Mouse (Mus musculus): ENCODE data around the gene Mrps15. TPM values are rescaled to one million over a fixed set of nuclear protein-coding genes. Genes with fewer than 3 reads are reported as not detected.

The Mrps15 gene
- total RNA-seq (2022), result 10 to 100 TPM; 66.9 to 90.0 (median 81.3) TPM

DNA sequence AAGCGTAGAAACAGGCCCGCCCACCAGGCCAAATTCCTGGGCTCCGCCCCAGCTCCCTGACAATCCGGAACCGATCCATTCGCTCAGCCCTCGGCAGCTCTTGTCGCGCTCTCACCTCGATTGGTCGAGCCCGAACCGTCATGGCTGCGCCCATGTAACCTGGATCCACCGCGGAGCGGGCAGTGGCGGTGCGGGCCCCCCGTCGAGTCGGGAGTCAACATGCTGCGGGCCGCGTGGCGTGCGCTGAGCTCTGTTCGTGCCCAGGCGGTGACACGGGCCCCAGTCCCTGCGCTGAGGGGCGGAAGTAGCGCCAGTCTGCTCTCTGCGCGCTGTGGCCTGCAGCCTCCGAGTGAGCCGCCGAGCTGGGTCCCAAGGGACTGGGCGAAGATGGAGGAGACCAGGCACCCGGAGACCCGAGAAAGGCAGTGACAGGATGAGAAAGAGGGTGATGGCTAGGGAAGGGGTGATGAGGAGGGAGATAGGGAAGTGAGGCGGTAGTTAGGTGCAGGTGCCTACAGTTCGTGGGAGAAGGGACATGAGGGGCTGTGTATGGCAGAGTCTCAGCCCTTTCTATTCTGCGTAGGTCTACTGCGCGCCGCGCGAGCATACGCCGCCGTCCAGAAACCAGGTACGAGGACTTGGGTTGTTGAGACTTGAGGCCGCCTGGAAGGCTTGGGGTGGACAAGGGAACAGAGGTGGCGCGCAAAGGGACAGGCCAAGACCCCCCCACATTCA is at the start of gene Mrps15:
Mrps15 (plus strand) TSS at position 75 of the 735 bp plus-strand sequence.
- DNase-seq (ENCODE audit: low spot score), result peak; percentile 84

DNA sequence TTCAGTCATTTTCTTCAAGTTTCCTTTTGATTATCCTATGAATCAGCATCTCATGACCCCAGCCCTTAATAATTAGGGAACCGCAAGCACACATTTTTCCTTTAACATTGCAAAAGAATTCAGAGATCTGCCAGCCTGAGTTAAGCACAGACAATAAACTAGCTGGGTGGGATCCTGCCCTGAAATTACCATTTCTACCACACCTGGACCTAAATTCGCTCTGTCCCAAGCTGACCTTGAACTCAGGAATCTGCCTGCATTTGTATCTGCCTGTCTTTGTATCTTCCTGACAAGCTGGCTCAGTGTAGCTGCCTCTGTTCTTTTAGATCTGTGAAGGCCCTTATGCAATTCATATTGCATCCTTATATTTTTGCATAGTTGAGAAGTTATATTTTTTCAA is 48.9 kb upstream of the Mrps15 start:
- no peak for DNase-seq (ENCODE audit: low spot score)

DNA sequence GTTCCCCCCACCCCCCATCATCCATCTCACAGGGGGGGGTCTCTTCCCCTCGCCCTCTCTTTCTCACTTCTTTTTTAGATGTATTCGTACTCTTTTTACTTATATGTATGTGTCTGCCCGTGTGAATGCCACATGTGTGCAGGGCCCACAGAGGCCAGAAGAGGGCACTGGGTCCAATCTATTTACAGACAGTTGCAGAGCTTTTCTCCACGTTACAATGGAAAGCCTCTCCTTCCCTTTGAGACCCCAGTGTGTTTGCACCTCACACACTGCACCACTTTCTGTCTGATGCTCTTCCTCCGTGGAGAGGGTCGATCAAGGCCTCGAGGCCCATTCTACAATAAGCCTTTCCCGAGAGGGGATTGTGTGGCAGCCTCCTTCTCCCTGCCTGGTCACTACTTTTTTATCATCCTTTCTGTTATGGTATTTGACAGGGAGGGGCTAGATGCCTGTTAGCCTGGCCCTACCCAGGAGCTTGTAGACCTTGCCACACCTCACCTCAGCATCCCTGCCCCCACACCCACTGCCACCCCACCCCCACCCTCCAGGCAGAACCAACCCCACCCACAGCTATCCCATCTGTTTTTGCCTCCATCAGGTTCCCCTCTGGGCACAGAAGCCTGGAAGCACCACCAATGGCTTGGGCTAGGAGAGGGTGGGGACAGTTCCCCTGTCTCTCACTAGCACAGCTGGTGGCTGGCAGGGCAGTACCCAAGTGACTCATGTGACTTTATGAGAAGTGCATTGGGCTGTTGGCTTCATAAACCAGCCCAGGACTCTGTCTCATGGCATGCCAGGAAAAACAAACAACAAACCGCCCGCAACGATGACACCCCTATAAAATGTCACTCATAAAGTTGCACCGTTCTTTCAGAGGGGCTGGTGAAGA is 45.2 kb upstream of the Mrps15 start:
- DNase-seq (ENCODE audit: low spot score), result no peak

DNA sequence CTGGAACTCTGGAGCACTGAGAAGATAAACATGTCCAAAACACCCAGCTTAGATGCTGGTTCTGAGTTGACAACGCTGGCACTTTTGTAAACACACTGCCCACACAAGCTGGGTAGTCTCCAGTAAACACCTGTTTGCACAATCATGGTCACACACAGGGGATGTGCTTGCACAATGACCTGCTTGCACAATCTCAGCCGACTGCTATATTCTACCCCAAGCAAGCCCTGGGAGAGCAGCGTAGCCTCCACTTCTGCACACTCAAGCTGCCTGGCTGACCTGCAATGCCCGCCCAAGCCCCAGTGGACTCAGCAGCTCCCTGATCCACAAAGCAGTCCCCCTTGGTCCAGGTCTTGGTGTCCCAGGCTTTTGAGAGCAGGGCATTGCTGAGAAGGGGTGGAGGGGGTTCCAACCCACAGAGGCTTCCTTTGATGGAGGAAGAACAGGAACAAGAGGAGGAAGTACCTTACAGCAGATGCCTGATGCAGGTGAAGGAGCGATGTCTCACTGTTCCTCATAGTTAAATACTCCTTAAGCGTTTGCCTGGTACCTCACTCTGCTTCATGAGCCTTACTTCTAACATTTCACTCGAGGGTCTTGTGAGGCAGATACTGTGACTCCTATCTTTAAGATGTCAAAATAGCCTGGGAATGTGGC is 28.9 kb upstream of the Mrps15 start:
- DNase-seq (ENCODE audit: low spot score), result no peak

DNA sequence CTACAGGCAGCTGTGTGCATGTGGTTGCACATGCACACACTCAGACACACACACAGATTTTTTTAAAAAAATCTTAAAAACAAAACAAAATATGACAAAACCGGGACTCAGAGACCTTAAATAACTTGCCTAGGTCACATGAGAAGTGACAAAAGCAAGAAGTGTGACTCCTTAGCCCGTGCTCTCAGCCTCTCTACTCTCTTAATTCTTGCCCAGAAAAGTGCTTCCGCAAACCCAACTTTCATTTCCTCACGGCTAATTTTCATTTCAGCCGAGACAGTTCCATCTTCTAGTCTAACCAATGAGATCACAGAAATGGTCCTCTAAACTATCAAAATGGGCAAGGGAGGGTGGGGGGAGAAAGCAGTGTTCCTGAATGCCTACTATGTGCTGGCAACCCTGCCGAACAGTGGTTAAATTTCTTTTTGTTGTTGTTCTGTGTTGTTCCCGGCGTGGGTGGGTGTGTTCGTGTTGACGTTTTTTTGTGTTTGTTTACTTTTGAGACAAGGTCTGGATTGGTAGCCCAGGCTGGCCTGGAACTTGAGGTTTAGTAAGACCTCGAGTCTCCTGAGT is 27.7 kb upstream of the Mrps15 start:
- DNase-seq (ENCODE audit: low spot score), result peak; percentile 22

DNA sequence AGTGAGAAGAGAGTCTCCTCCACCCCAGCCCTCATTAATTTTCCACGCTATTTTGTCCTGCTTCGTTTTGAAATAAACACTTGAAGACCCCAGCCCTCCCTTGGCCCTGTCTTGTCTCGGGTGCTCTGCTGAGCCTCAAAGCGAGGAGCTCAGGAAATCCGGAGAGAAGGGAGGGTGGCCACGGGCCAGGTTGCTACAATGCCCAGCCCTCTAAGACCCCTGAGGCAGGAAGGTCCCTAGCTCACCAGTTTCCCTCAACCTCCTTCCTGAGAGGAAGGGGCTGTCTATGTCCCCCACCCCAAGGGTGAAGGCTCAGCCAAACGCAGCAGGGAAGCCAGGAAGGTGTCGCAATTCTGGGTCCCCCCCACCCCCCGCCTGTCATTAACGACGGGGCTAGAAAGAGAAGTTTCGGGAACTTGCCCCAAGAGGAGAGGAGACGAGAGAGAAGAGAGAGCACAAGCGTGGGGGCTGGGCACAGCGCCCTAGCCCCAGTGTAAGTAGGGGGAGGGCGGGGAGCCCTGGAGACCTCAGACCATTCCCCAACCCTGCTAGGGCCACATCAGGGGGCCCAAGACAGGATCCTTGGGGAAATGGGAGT is 22.3 kb upstream of the Mrps15 start, which contains the start of gene Csf3r:
Csf3r (plus strand) TSS at position 248 of the 598 bp plus-strand sequence.
- DNase-seq (ENCODE audit: low spot score), result no peak

DNA sequence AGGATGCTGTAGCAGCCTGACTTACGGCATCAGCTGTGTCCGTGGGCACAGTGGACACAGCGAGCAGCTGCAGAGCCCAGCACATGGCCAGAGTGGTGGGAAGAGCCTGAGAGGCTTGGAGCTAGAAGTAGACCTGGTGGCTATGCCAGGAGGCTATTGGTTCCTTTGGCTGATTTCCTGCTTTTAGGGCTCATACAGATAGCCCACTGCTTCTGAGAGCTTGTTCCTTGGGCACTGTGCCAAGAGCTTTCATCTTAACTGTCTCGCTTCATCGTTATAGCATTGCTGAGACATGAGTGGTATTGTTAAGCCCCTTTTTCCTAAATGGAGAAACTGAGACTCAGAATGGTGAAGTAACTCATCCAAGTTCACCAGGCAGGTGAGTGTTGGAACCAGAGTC is 20.9 kb upstream of the Mrps15 start:
- no peak for DNase-seq (ENCODE audit: low spot score)

DNA sequence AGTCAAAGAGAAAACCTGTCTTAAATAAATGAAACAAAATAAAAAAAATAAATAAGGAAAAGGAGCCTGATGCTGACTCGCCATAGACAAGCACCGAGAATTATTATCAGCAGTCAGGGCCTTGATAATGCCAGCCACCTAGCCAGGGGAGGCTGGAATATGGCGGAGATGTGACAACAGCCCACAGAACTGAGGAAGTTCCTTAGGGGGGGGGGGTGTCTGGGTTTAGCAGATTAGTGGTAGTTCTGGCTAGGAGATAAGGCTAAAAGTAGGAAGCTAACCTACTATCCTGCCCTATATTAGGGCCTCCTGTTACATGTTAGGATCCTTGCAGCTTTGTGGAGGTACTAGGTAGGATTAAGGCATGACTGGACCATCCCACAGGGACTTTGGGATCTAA is 18.7 kb upstream of the Mrps15 start:
- DNase-seq (ENCODE audit: low spot score), result no peak

DNA sequence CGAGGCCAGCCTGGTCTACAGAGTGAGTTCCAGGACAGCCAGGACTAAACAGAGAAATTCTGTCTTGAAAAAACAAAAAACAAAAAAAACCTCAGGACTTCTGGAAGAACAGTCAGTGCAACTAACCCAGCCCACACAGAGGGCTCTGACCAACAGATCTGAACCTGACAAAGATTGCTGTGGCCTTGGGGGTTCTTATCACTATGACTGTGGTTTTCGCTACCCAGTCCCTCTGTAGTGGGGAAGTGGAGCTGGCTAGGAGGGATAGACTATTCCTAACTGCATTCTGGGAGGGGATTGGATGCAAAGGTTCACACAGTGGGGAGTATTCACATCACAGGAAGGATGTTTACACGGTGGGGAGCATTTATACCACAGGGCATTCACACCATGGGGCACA is 17.7 kb upstream of the Mrps15 start:
- no peak for DNase-seq (ENCODE audit: low spot score)

DNA sequence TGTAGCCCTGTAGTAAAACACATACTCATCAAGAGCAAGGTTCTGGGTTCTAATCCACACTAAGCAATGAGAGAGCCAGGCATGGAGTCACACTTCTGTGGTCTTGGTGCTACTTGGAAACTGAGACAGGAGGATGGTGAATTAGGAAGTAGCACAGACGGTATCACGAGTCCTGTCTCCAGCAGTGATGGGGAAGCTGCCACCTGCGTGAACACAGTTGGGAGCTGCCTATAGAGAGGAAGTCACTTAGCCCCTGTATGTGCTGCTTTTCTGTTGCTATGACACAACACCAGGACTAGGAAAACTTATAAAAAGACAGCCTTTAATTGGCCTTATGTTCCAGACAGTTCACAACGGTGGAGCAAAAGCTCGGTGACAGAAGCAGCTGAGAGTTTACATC is 16.0 kb upstream of the Mrps15 start:
- DNase-seq (ENCODE audit: low spot score), result no peak

DNA sequence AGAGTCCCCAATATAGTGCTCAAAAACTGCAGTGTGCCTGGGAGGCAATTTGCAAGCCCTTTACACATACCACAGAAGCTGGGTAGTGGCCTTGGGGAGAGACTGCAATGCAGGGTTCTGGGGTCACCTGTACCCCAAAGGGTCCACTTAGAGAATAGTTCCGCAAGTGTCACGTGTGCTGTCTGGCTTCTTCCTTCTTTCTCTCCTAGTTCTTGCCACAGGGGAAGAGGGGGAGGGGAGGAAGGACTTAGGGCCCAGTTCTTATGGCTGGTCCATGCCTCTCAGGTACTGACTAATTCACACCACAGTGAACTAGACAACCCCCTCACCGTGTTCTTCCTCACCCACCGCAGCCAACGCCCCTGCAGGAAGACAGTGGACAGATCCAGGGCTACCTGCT is 11.3 kb upstream of the Mrps15 start:
- DNase-seq (ENCODE audit: low spot score), result no peak

DNA sequence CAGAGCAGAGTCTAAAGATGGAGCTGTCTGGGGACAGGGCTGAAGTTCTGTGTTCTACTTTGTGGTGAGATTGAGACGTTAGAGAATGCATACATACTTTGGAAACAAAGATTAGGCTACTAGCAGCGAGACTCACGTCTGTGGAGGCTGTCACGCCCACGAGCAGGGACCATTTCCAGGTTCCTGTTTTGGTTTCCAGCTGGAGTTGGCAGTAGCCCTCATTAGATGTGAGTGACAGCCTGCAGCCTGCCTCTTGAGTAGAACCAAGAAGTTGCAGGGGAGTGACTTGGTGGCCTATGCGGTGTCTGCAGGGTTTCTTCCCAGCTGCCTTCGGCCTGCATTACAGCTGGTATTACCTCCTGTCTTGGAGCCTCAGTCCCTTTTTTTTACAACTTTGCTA is 4.9 kb downstream of the Mrps15 start:
- DNase-seq (ENCODE audit: low spot score), result peak; percentile 10

DNA sequence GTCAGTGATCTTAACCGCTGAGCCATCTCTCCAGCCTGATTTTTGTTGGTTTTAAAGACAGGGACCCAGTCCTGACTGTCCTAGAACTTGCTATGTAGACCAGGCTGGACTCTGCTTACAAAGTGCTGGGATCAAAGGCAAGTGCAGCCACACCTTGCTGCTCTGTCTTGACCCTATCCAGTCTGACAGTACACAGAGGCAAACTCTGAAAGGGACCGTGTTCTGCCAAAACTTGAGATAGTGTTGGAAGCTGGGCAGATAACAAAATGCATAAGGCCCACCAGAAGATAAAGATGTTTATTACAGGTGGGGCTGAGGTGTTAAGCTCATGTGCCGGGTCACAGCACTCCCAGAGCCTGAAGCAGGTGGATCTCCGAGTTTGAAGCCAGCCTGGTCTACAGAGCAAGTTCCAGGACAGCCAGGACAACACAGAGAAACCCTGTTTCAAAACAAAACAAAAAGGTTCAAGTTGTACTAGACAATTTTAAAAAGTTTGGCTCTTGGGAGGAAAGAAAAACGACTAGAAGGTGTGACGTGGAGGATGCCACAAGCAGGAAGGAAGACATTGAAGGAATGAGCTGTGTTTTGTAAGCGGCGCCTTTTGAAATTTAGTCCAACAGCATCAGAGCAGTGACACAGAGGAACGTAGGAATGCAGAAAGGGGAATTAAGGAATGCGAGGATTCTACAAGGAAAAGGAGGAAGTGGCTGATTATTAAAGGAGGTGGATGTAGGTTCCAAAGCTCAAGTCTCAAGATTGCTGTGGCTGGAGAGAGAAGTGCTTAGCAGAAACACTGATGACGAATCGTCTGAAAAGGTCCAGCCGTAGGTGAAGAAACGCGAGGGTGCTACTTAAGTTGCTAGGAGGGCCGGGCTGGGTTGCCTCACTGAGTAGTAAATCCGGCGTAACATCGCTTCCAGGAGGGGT is 10.7 kb downstream of the Mrps15 start:
- DNase-seq (ENCODE audit: low spot score), result no peak

DNA sequence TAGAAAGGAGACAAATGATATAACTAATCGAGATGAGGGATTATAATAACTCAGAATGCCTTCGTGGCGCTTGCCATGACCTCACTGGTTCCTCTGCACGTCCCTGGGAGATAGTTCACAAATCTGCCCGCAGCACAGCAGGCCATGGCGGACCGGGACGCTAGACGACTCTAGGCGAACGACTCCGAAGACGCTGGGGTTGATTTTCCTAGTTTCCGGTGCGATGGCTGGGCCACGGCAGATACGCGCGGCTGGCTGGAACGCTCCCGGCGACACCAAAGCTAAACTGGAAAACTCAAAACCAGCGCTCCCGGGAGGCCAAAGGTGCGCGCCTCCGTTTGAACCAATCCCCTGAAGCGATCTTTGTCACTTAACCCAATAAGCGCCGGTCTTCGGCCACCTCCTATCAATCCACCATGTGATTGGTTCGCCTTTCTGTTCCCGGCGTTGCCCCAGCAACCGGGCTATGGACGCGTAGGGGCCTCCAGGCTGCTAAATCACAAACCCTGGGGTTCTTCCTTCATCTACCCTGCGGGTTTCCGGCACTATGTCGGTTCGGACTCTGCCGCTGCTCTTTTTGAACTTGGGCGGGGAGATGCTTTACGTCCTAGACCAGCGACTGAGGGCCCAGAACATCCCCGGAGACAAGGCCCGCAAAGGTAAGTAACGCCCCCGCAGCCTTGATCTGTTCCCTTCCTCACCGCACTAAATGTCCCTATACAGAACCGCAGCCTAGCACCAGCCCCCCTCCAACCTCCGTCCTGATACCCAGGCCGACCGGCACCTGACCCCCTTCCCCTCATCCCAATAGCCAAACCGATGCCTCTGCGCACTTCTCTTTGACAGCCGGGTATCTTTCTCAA is 11.6 kb downstream of the Mrps15 start, which contains the start of gene Oscp1:
Oscp1 (plus strand) TSS at position 432 of the 863 bp plus-strand sequence.
- peak; percentile 91 for DNase-seq (ENCODE audit: low spot score)

DNA sequence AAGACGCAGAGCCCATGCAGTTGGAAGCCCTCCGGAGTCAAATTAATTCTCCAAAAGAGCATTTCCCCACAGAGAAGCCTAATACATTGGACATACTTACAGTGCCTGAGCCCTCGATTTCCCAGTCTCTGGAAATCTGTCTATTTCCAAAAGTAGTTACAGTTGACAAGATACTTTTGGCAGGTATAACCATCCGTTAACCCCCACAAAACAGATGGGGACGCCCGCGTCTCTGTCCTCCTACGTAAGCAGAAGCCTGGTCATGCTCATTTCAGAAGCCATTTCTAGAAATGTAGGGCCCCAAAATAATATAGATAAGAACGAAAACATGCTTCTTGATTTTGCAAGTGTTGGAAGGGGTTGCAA is 12.3 kb downstream of the Mrps15 start:
- no peak for DNase-seq (ENCODE audit: low spot score)

DNA sequence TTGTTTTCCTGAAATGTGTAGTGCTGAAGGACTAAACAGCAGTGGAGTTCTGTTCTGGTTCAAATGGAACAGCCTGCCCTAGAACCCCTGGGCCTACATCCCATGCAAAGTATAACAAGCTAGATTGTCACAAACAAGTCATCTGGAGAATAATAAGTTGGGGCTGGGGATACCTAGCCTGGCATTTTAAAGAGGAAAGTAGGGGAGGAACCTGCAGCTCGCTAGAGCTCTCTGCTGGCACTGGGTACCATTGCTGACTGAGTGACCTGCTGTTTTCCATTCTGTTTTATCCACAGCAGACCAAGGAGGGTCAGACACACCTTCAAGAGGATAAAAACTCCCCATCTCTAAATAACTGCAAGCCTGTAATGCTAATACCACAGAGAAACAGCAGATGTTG is 16.1 kb downstream of the Mrps15 start:
- no peak for DNase-seq (ENCODE audit: low spot score)

DNA sequence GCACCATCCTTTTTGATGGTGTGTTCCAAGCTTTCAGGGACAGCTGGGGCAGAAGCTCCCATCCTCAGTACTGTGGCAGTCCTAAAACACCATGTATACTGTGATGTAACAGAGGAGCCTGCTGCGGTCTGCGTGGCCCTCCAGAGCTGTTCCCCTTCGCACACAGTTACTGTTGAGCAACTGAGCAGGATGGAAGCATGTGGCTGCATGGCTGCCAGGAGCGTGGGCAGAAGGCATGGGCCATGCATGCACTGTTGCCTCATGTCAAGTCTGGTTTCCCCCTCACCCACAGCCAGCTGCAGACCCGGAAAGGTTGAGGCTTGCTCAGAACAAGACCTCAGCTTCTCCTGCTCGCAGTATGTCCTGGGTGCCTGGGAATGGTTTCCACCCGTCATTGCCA is 18.5 kb downstream of the Mrps15 start:
- DNase-seq (ENCODE audit: low spot score), result no peak

DNA sequence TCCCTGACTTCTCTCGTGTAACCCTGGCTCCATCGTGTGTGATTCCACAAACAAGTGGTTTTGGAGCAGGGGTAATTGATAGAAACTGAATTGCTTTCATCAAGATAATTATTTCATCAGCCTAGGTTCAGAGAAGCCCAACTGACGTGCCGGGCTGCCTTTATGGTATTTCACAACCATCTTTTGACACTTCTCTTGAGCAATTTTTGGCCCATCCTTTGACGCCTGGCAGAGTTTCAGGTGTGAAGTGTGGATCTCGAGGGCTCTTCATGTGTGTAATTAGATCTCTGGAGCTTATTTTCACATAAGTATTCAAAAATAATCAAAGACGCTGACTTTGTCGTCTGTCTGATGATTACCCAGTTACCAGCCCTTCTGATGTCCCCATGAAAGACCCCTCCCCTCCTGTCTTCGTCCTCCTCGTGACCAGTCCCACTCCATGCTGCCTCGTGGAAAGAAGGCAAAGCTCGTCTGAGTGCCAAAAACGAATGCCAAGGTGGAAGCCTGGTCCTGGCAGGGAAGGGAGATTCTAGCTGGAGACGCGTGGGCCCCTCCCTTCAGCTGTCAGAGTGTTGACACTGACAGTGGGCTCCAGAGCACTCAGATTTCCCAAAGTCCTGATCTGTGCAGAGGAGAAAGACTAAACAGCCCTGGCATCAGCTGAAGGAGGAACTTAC is 20.8 kb downstream of the Mrps15 start:
- DNase-seq (ENCODE audit: low spot score), result no peak

DNA sequence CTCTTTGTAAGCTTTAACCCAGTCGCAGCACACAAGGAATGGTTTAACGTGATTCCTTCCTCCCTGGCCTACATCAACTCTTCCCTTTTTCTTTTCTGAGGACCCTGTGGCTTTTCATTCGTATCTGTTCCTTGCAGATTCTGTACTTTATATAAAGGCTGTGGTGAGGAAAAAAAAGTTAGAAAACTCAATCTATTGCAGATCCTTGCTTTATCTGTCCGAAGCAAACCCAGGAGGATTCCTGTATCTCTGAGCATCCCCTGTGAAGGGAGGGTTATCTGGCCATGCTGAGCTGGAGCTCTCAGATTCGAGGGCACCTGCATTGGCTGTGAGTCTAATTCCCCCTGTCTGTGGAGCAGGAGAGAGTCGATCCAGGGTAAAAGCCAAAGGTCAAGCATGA is 22.1 kb downstream of the Mrps15 start:
- DNase-seq (ENCODE audit: low spot score), result no peak
